Mouse (Mus musculus): ENCODE results near the gene Trim47. TPM values are rescaled to one million over a fixed set of nuclear protein-coding genes. Genes with fewer than 3 reads are reported as not detected.
"Not testable (repeated sequence)": the region's sequence is repeated elsewhere in the genome, so short reads cannot be mapped to it uniquely, and the experiment has no call there.

The Trim47 gene
- polyA plus RNA-seq, 1 experiment from 2014 or later, result 7.7 TPM

DNA sequence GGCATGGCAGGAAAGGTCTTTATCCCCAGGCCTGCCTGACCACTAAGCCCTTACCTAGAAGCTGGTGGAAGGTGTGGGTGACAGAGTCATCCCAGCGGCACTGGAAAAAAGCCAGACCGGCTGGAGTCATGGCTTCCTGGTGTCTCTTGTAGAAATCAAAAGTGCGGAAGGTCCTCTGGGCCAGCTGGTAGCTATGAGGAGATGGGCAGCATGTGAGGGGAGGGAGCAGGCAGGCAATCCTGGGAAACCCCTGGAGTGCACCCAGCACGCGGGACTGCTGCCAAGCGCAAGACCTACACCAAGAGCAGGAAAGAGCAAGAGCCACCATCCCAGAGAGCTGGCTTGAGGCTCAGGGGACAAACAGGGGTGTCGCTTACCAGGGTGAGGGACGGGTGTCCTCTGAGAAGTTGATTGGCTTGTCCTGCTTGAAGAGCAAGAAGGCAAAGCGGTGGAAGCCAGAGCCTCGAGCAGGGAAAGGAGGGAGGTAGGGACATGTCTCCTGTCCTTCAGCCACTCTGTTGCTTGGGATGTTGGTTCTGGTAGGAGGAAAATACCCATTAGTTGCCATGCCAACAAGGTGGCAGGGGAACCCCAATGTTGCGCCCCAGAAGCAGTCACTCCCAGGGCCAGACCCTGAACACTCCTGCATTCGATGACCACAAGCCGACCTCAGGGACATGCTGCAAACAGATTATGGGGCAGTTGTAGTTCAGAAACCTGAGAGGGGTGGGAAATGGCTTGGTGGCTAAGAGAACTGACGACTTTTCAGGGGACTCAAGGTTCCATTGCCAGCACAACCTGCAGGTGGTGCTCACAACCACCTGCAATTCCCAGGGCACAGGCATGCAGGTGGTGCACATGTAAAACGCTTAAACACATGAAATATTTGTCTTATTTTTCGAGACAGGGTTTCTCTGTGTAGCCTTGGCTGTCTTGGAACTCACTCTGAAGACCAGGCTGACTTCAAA lies 5.6 kb upstream of the Trim47 start:
- no peak overlapping the region for H3K4me3 ChIP-seq
- no peak overlapping the region for H3K9ac ChIP-seq (replicated peaks)
- H3K27ac ChIP-seq (replicated peaks), result no peak overlapping the region
- no peaks in the 10 kb centered on the region for H3K27me3 ChIP-seq
- no peak overlapping the region for H3K4me2 ChIP-seq (replicated peaks)
- WGBS, result 87% methylated on average over 16 of the region's 16 CpGs
- peaks cover 10% of the 10 kb centered on the region for H3K36me3 ChIP-seq
- no peak for ATAC-seq (replicated peaks)
- H3K4me1 ChIP-seq, result peaks cover 24% of the 10 kb centered on the region
- H3K9me3 ChIP-seq, result no peaks in the 10 kb centered on the region

- ATAC-seq (replicated peaks), result no peak
- no peaks in the 10 kb centered on the region for H3K27me3 ChIP-seq
Measured at GRCm38 (mm10) chr11:116131349-116132170, 4.5 kb upstream of the Trim47 start.

GRCm38 (mm10) chr11:116130488-116131205 lies 3.6 kb upstream of the Trim47 start, which contains the start of gene Trim65:
Gene Trim65 (minus strand): TSS chr11:116131128.
- Histone ChIP-seq H3K27me3 (no peaks in the 10 kb centered on the region), H3K4me2 (replicated peaks) (peak within 1 kb of the TSS; percentile 89), H3K27ac (replicated peaks) (peak within 1 kb of the TSS; percentile 89), H3K4me1 (peaks cover 18% of the 10 kb centered on the region), H3K4me3 (peak within 1 kb of the TSS; percentile 65), H3K9me3 (no peaks in the 10 kb centered on the region), H3K36me3 (peaks cover 10% of the 10 kb centered on the region), H3K9ac (replicated peaks) (peak within 1 kb of the TSS; percentile 78)
- under 1% methylated on average over 69 of the region's 69 CpGs for WGBS
- peak; percentile 92 for ATAC-seq (replicated peaks)

More at GRCm38 (mm10) chr11:116131349-116132170, 4.5 kb upstream of the Trim47 start:
- H3K36me3 ChIP-seq, result peaks cover 10% of the 10 kb centered on the region
- WGBS, result 85% methylated on average over 15 of the region's 15 CpGs
- H3K9me3 ChIP-seq, result no peaks in the 10 kb centered on the region
- H3K9ac ChIP-seq (replicated peaks), result no peak overlapping the region
- peak overlapping the region; percentile 65 for H3K4me3 ChIP-seq
- H3K4me2 ChIP-seq (replicated peaks), result peak overlapping the region; percentile 89
- peaks cover 18% of the 10 kb centered on the region for H3K4me1 ChIP-seq
- H3K27ac ChIP-seq (replicated peaks), result peak overlapping the region; percentile 89; the same call in 1 of the 2 replicates

DNA sequence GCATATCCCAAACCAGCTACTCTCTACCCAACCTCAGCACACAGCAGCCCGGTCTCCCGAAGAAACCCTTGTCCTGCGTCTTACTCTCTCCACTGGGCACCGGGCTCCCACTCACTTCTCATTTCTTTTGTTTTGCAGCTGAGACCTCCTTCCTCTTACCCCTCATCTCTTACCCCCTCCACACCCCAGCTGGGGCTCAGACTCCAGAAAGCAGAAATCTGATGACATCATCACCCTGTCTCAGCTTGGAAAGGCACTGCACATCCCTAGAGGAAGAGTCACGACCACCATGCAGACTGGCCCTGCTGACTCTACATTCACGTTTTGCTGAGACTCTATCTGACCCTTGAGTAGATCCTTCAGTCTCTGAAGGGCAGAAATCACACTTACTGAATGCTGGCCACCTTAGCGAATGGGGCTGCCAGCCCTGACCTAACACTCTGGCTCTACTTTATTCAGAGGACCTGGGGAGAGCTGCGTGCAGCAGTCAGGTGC lies 3.0 kb upstream of the Trim47 start:
- Histone ChIP-seq H3K9ac (replicated peaks) (peak overlapping the region; percentile 78), H3K36me3 (peaks cover 10% of the 10 kb centered on the region), H3K9me3 (no peaks in the 10 kb centered on the region), H3K4me3 (peak overlapping the region; percentile 65), H3K4me2 (replicated peaks) (peak overlapping the region; percentile 89), H3K27me3 (no peaks in the 10 kb centered on the region), H3K27ac (replicated peaks) (peak overlapping the region; percentile 89), H3K4me1 (peaks cover 18% of the 10 kb centered on the region)
- peak; percentile 21 for ATAC-seq (replicated peaks)
- 37% methylated on average over 8 of the region's 8 CpGs for WGBS

- H3K9me3 ChIP-seq, result no peaks in the 10 kb centered on the region
- H3K9ac ChIP-seq (replicated peaks), result no peak overlapping the region
- 81% methylated on average over 9 of the region's 9 CpGs for WGBS
- H3K27me3 ChIP-seq, result no peaks in the 10 kb centered on the region
- 0 out of 2 replicates have a peak, but pooled peaks cover 2% of the 10 kb centered on the region for H3K36me3 ChIP-seq
- no peak for ATAC-seq (replicated peaks)
- peaks cover 18% of the 10 kb centered on the region for H3K4me1 ChIP-seq
- no peak overlapping the region for H3K27ac ChIP-seq (replicated peaks)
- no peak overlapping the region for H3K4me3 ChIP-seq
- no peak overlapping the region for H3K4me2 ChIP-seq (replicated peaks)
Measured at GRCm38 (mm10) chr11:116129091-116129790, 2.2 kb upstream of the Trim47 start.

DNA sequence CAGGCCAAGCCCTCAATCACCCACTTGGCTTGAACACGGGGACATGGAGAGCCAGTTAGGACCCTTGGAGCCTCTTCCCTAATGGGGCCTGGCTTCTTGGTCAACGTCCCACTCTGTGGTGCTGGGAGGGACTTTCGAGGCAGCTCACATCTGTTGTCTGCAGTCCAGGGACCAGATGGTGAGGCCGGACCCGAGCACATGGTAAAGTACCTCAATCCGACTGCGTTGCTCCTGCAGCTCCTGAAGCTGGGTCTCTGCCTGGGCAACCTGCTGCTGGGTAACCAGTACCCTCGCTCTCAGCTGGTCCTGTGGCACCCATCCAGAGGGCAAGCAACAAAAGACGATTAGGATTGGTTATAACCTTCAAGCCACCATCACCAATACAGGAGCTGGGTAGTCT lies 976 bp upstream of the Trim47 start:
- H3K4me1 ChIP-seq, result peaks cover 18% of the 10 kb centered on the region
- H3K27me3 ChIP-seq, result no peaks in the 10 kb centered on the region
- no peaks in the 10 kb centered on the region for H3K9me3 ChIP-seq
- no peak overlapping the region for H3K4me2 ChIP-seq (replicated peaks)
- 71% methylated on average over 9 of the region's 9 CpGs for WGBS
- no peak for ATAC-seq (replicated peaks)
- H3K9ac ChIP-seq (replicated peaks), result no peak overlapping the region
- no peak overlapping the region for H3K4me3 ChIP-seq
- no peak overlapping the region for H3K27ac ChIP-seq (replicated peaks)
- H3K36me3 ChIP-seq, result 0 out of 2 replicates have a peak, but pooled peaks cover 2% of the 10 kb centered on the region

DNA sequence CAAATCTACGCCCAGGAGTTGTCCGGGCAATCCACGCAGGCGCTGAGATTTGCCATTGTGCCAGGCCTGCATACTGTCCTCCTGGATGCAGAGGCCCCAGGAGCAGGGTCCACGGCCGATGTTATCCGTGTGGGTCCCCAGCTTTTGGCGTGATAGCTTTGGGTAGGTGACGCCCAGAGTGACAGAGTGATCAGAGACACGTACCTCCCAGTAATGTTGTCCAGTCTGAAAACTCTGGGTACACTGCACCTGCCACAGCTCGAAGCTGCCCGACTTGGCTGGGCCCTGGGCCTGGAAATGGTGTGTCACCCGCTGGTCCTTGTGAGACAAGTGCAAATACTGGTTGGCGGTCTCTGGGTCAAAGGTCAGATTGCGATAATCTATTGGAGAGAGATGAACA lies 749 bp downstream of the Trim47 start:
- Histone ChIP-seq H3K27ac (replicated peaks) (no peak overlapping the region), H3K4me2 (replicated peaks) (no peak overlapping the region), H3K4me3 (no peak overlapping the region), H3K36me3 (no peaks in the 10 kb centered on the region), H3K9me3 (no peaks in the 10 kb centered on the region), H3K9ac (replicated peaks) (no peak overlapping the region), H3K4me1 (peaks cover 15% of the 10 kb centered on the region), H3K27me3 (no peaks in the 10 kb centered on the region)
- 93% methylated on average over 15 of the region's 15 CpGs for WGBS
- ATAC-seq (replicated peaks), result no peak

DNA sequence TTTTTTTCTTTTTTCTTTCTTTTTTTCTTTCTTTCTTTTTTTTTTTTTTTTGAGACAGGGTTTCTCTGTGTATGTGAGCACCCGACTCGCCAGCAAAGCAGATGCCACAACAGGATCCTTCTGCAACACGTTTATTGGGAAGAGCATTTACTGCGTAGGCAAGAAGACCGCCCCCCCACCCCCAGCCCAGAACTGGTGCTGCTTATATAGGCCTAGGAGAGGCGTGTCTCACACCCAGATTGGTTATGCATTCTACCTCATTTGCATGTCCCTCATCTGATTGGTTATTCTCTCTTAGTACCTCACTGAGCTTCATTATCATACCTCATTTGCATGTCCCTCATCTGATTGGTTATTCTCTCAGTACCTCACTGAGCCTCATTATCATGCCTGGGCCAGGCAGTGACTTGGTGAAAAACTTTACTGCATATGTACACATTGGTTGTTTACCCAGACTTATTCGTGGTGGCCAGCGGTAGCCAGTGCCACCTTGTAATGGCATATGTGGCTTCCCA lies 5.2 kb downstream of the Trim47 start:
- H3K9ac ChIP-seq (replicated peaks); H3K27me3 ChIP-seq; H3K4me2 ChIP-seq (replicated peaks); H3K27ac ChIP-seq (replicated peaks); H3K36me3 ChIP-seq; H3K9me3 ChIP-seq; ATAC-seq (replicated peaks); H3K4me3 ChIP-seq; H3K4me1 ChIP-seq: not testable (repeated sequence)
- 85% methylated on average over 8 of the region's 8 CpGs for WGBS

DNA sequence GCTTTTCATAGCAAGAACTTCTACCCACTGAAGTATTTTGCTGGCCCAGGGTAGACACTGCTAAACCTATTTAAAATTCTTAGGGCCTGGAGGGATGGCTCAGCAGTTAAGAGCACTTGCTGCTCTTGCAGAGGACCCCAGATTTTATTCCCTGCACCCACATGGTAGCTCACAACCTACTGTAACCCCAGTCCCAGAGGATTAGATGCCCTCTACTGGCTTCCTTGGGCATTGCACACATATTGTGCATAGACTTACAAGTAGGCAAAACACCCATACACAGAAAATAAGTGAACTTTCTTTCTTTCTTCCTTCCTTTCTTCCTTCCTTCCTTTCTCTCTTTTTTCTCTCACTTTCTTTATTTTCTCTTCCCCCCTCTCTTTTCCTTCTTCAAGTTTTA lies 9.2 kb downstream of the Trim47 start:
- Histone ChIP-seq H3K27ac (replicated peaks) (no peak overlapping the region), H3K4me3 (no peak overlapping the region), H3K36me3 (no peaks in the 10 kb centered on the region), H3K4me1 (no peaks in the 10 kb centered on the region), H3K4me2 (replicated peaks) (no peak overlapping the region), H3K9ac (replicated peaks) (no peak overlapping the region), H3K27me3 (no peaks in the 10 kb centered on the region), H3K9me3 (no peaks in the 10 kb centered on the region)
- ATAC-seq (replicated peaks), result no peak

- Histone ChIP-seq H3K4me2 (replicated peaks) (no peak overlapping the region), H3K27me3 (no peaks in the 10 kb centered on the region), H3K9ac (replicated peaks) (no peak overlapping the region), H3K4me1 (no peaks in the 10 kb centered on the region), H3K27ac (replicated peaks) (no peak overlapping the region), H3K4me3 (no peak overlapping the region), H3K9me3 (no peaks in the 10 kb centered on the region), H3K36me3 (no peaks in the 10 kb centered on the region)
- WGBS, result 72% methylated on average over 12 of the region's 12 CpGs
- no peak for ATAC-seq (replicated peaks)
Measured at GRCm38 (mm10) chr11:116117241-116117640, 9.8 kb downstream of the Trim47 start.

All from forebrain, embryonic 15.5 days (tissue).